Comparison of ENCODE assay signal across 26 mouse cellular contexts in the genomic region with DNA sequence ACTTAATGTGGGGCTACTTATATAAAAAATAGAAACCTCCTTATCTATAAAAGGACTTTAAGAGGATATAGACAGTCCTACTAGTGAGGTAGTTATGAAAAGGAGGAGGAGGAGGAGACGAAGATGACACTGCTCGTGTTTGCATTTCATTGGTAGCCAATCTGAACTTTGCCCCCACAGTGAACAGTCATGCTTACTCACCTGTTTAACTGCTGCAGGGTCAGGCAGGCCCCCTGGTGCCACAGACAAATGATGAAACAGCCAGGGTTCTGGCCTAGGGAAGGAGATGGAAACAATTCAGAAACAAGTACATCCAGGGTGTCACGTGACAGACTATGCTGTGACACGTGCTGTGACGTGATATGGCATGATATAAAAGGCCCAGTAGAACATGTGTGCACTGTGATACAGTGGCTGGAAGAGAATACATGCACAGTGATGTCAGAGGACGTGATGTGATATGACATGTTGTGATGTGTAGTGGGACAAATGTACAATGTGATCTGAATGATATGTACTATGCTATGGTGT. TPM values are rescaled to one million over a fixed set of nuclear protein-coding genes. Genes with fewer than 3 reads are reported as not detected.
DNase-seq lines count a peak whose midpoint lies in the region; ATAC-seq and TF ChIP-seq lines count a peak whose summit lies in the region.
"Had no signal": no experiment of that assay in that cellular context is flagged by ENCODE, and none has a peak within 500 bp of the region (broad histone marks: within the 10 kb centered on the region; RNA-seq: fewer than 3 reads in every experiment).

No protein-coding gene starts in this region.

- no peak for TF ChIP-seq RAD21 in CH12.LX (IDR thresholded peaks at IDR 0.05; ENCODE audit: low read depth, low read length)

- H3K9ac ChIP-seq in liver, postnatal 0 days (replicated peaks), result no peak overlapping the region
- no peak overlapping the region for H3K9ac ChIP-seq in liver, embryonic 11.5 days (ENCODE audit: low read depth, low read length)
- no peak overlapping the region for H3K9ac ChIP-seq in CH12.LX (ENCODE audit: insufficient read depth, low read depth)
- H3K9ac ChIP-seq in intestine, embryonic 16.5 days (ENCODE audit: low read depth, low read length), result no peak overlapping the region
- H3K9ac ChIP-seq: embryonic facial prominence, embryonic 13.5 days; forebrain, embryonic 12.5 days; heart, embryonic 15.5 days; hindbrain, embryonic 13.5 days had no signal

- TF ChIP-seq POLR2A in CH12.LX (IDR thresholded peaks at IDR 0.05; ENCODE audit: low read depth, low read length), result no peak

- peak; percentile 74 for ATAC-seq in liver, postnatal 0 days
- no peak for ATAC-seq in liver, embryonic 11.5 days (replicated peaks; ENCODE audit: low FRiP score)
- ATAC-seq in intestine, embryonic 16.5 days, result 0 out of 2 replicates have a peak, but pooled peaks have one; percentile 49
- ATAC-seq: forebrain, embryonic 16.5 days; hindbrain, postnatal 0 days had no signal

- no peak for TF ChIP-seq EP300 in liver, postnatal 0 days (IDR thresholded peaks at IDR 0.05; ENCODE audit: low read depth)
- no peak for TF ChIP-seq EP300 in CH12.LX (IDR thresholded peaks at IDR 0.05; ENCODE audit: low read length)

- peaks cover 3% of the 10 kb centered on the region; the same call in 1 of the 2 replicates for H3K9me3 ChIP-seq in liver, postnatal 0 days (ENCODE audit: low read length)
- H3K9me3 ChIP-seq in liver, embryonic 11.5 days (ENCODE audit: control insufficient read depth, low read length), result no peaks in the 10 kb centered on the region
- no peaks in the 10 kb centered on the region for H3K9me3 ChIP-seq in CH12.LX (replicated peaks; ENCODE audit: low read length)
- no peaks in the 10 kb centered on the region for H3K9me3 ChIP-seq in intestine, embryonic 16.5 days (ENCODE audit: control insufficient read depth, low read length)
- H3K9me3 ChIP-seq: embryonic facial prominence, embryonic 13.5 days; forebrain, embryonic 12.5 days; heart, embryonic 15.5 days; hindbrain, embryonic 13.5 days had no signal

- 45% methylated on average over 6 of the region's 6 CpGs for WGBS in liver, postnatal 0 days (ENCODE audit: insufficient replicate concordance)
- 60% methylated on average over 6 of the region's 6 CpGs for WGBS in liver, embryonic 11.5 days
- 60% methylated on average over 6 of the region's 6 CpGs for WGBS in intestine, embryonic 16.5 days

- no peak overlapping the region for H3K4me3 ChIP-seq in liver, postnatal 0 days (ENCODE audit: low read depth, low read length)
- H3K4me3 ChIP-seq in liver, embryonic 11.5 days (ENCODE audit: low read depth, low read length), result no peak overlapping the region
- no peak overlapping the region for H3K4me3 ChIP-seq in CH12.LX (replicated peaks in 1 of 3; ENCODE audit: low read depth in 2 of 3, low read length in 2 of 3, poor library complexity in 1 of 3)
- no peak overlapping the region for H3K4me3 ChIP-seq in intestine, embryonic 16.5 days (ENCODE audit: low read length)
- H3K4me3 ChIP-seq: embryonic facial prominence, embryonic 13.5 days; forebrain, embryonic 12.5 days; heart, embryonic 15.5 days; hindbrain, embryonic 13.5 days had no signal

- intact Hi-C loops in left cerebral cortex, postnatal 4 days (cut with DNase I), result no loop called here

- dilution Hi-C loops in CH12.LX (cut with MboI; ENCODE audit: extremely low pct_ligation_motif_present, extremely low pct_unique_long_range_greater_than_20kb, low sequenced_read_pairs), result no loop called here

- no peaks in the 10 kb centered on the region for H3K4me1 ChIP-seq in liver, postnatal 0 days (ENCODE audit: insufficient read depth)
- H3K4me1 ChIP-seq in liver, embryonic 11.5 days (replicated peaks; ENCODE audit: control insufficient read depth, insufficient read depth, low read length), result no peaks in the 10 kb centered on the region
- H3K4me1 ChIP-seq in CH12.LX (ENCODE audit: control insufficient read depth in 1 of 2, insufficient read depth in 2 of 2), result no peaks in the 10 kb centered on the region; a peak in 1 of 4 replicates
- no peaks in the 10 kb centered on the region for H3K4me1 ChIP-seq in intestine, embryonic 16.5 days (ENCODE audit: control insufficient read depth, insufficient read depth, low read length)
- H3K4me1 ChIP-seq: embryonic facial prominence, embryonic 13.5 days; heart, embryonic 15.5 days had no signal

- DNase-seq in liver, postnatal 0 days, result no peak
- no peak for DNase-seq in liver, embryonic 11.5 days (ENCODE audit: low spot score)
- no peak for DNase-seq in CH12.LX (ENCODE audit: extremely low read depth)
- no peak for DNase-seq in spleen, postnatal 36 days (ENCODE audit: low spot score in 2 of 2)
- no peak for DNase-seq in spleen, adult 12 weeks (ENCODE audit: low spot score)
- DNase-seq in left cerebral cortex, postnatal 4 days, result no peak
- DNase-seq: adrenal gland, postnatal 14 days; cerebellum, adult 11-12 months; cerebellum, adult 9-11 months; cerebellum, postnatal 36 days; gastrocnemius, postnatal 10 days; heart, adult 18-20 months; heart, postnatal 14 days had no signal

- no peaks in the 10 kb centered on the region for H3K27me3 ChIP-seq in liver, postnatal 0 days (ENCODE audit: insufficient read depth, low read length)
- H3K27me3 ChIP-seq in liver, embryonic 11.5 days (replicated peaks; ENCODE audit: control insufficient read depth, insufficient read depth, low read length), result no peaks in the 10 kb centered on the region
- H3K27me3 ChIP-seq in CH12.LX (replicated peaks), result peaks cover 88% of the 10 kb centered on the region
- H3K27me3 ChIP-seq in intestine, embryonic 16.5 days (replicated peaks; ENCODE audit: control insufficient read depth, insufficient read depth, low read length), result no peaks in the 10 kb centered on the region
- H3K27me3 ChIP-seq: embryonic facial prominence, embryonic 13.5 days; heart, embryonic 15.5 days had no signal

- in situ Hi-C loops in CH12.LX (cut with MboI; ENCODE audit: low pct_ligation_motif_present, low pct_unique_long_range_greater_than_20kb, low sequenced_read_pairs), result no loop called here

- H3K4me2 ChIP-seq in liver, postnatal 0 days (ENCODE audit: low read depth, low read length), result no peak overlapping the region
- H3K4me2 ChIP-seq in liver, embryonic 11.5 days, result no peak overlapping the region
- H3K4me2 ChIP-seq in CH12.LX (ENCODE audit: insufficient read depth, low read depth, poor library complexity, severe bottlenecking), result no peak overlapping the region
- no peak overlapping the region for H3K4me2 ChIP-seq in intestine, embryonic 16.5 days (ENCODE audit: low read depth, low read length)
- H3K4me2 ChIP-seq: embryonic facial prominence, embryonic 13.5 days; forebrain, embryonic 12.5 days; heart, embryonic 11.5 days; heart, embryonic 15.5 days; hindbrain, embryonic 13.5 days had no signal

- H3K79me2 ChIP-seq in CH12.LX (replicated peaks; ENCODE audit: control insufficient read depth, extremely low read depth, insufficient read depth, poor library complexity, severe bottlenecking), result no peaks in the 10 kb centered on the region

- H3K36me3 ChIP-seq in liver, postnatal 0 days (replicated peaks; ENCODE audit: insufficient read depth, low read length), result no peaks in the 10 kb centered on the region
- H3K36me3 ChIP-seq in liver, embryonic 11.5 days (ENCODE audit: control insufficient read depth, insufficient read depth, low read length), result no peaks in the 10 kb centered on the region
- H3K36me3 ChIP-seq in CH12.LX (replicated peaks in 1 of 2; ENCODE audit: control insufficient read depth in 1 of 2, insufficient read depth in 1 of 2, low read length in 1 of 2), result no peaks in the 10 kb centered on the region
- H3K36me3 ChIP-seq in intestine, embryonic 16.5 days (ENCODE audit: control insufficient read depth, insufficient read depth, low read length), result no peaks in the 10 kb centered on the region
- H3K36me3 ChIP-seq: embryonic facial prominence, embryonic 13.5 days; forebrain, embryonic 12.5 days; heart, embryonic 15.5 days; hindbrain, embryonic 13.5 days had no signal

- TF ChIP-seq CTCF in liver, postnatal 0 days (IDR thresholded peaks at IDR 0.05; ENCODE audit: low read depth), result no peak
- no peak for TF ChIP-seq CTCF in CH12.LX (conservative IDR thresholded peaks at IDR 0.05 in 1 of 2, IDR thresholded peaks at IDR 0.05 in 1 of 2; ENCODE audit: low read depth in 2 of 2, low read length in 2 of 2)

- H3K27ac ChIP-seq in liver, postnatal 0 days (ENCODE audit: low read depth), result no peak overlapping the region
- no peak overlapping the region for H3K27ac ChIP-seq in liver, embryonic 11.5 days (ENCODE audit: low read depth, low read length)
- no peak overlapping the region for H3K27ac ChIP-seq in CH12.LX (ENCODE audit: insufficient read depth, low read depth)
- H3K27ac ChIP-seq in intestine, embryonic 16.5 days (ENCODE audit: low read length), result no peak overlapping the region
- H3K27ac ChIP-seq: embryonic facial prominence, embryonic 13.5 days; forebrain, embryonic 12.5 days; heart, embryonic 15.5 days; hindbrain, embryonic 13.5 days; hindbrain, postnatal 0 days had no signal

RNA-seq across cellular contexts. Expression of a gene that starts 16.8 kb away (rescaled TPM):
- not detected in 2 replicates for polyA plus RNA-seq in liver, postnatal 0 days (2015; fragmentation: Nextera tagmentation; extraction: Ambion mirVana)
- not detected in 2 replicates for polyA plus RNA-seq in liver, embryonic 11.5 days (2014; fragmentation: Nextera tagmentation; extraction: Ambion mirVana)
- not detected in 2 replicates for total RNA-seq in CH12.LX (2012; rRNA removed)
- total RNA-seq in CH12.LX (2014; rRNA removed), result not detected in 2 replicates
- not detected in 2 replicates for polyA plus RNA-seq in CH12.LX (2012; ENCODE audit: insufficient read length, low read depth)
- 3.2 and 3.6 TPM in 2 replicates for polyA plus RNA-seq in intestine, embryonic 16.5 days (2015; fragmentation: Nextera tagmentation; extraction: Ambion mirVana)
- total RNA-seq in left cerebral cortex, postnatal 4 days (2021), result 1 to 10 TPM; 3.9 to 4.6 TPM
- total RNA-seq: hematopoietic stem cell, adult 5-6 weeks had no signal

RNA-seq across cellular contexts. Expression of a gene that starts 42.5 kb away (rescaled TPM):
- polyA plus RNA-seq in liver, postnatal 0 days (2015; fragmentation: Nextera tagmentation; extraction: Ambion mirVana), result 9.0 and 9.3 TPM in 2 replicates
- 3.8 and 5.5 TPM in 2 replicates for polyA plus RNA-seq in liver, embryonic 11.5 days (2014; fragmentation: Nextera tagmentation; extraction: Ambion mirVana)
- total RNA-seq in CH12.LX (2012; rRNA removed) (not detected in 2 replicates), CH12.LX (2014; rRNA removed) (not detected in 2 replicates)
- polyA plus RNA-seq in CH12.LX (2012; ENCODE audit: insufficient read length, low read depth), result not detected in 2 replicates
- 55.8 and 60.7 TPM in 2 replicates for polyA plus RNA-seq in intestine, embryonic 16.5 days (2015; fragmentation: Nextera tagmentation; extraction: Ambion mirVana)
- total RNA-seq in left cerebral cortex, postnatal 4 days (2021), result 10 to 100 TPM; 81.2 to 85.8 TPM

RNA-seq across cellular contexts. Expression of a gene that starts 46.9 kb away (rescaled TPM):
- polyA plus RNA-seq in liver, postnatal 0 days (2015; fragmentation: Nextera tagmentation; extraction: Ambion mirVana), result not detected in 2 replicates
- polyA plus RNA-seq in liver, embryonic 11.5 days (2014; fragmentation: Nextera tagmentation; extraction: Ambion mirVana), result 0.03 and 0.07 TPM in 2 replicates
- total RNA-seq in CH12.LX (2012; rRNA removed) (not detected in 2 replicates), CH12.LX (2014; rRNA removed) (not detected in 2 replicates)
- polyA plus RNA-seq in CH12.LX (2012; ENCODE audit: insufficient read length, low read depth), result not detected in 2 replicates
- polyA plus RNA-seq in intestine, embryonic 16.5 days (2015; fragmentation: Nextera tagmentation; extraction: Ambion mirVana), result not detected in 2 replicates
- total RNA-seq in left cerebral cortex, postnatal 4 days (2021), result not detected
- total RNA-seq: adrenal gland, adult 18-20 months; adrenal gland, postnatal 14 days; gastrocnemius, postnatal 4 days; heart, adult 18-20 months; hematopoietic stem cell, adult 5-6 weeks; hindbrain, postnatal 0 days had no signal
- polyA plus RNA-seq: forebrain, embryonic 16.5 days; heart, embryonic 15.5 days; hindbrain, embryonic 13.5 days; hindbrain, postnatal 0 days had no signal

RNA-seq across cellular contexts. Expression of a gene that starts 55.2 kb away (rescaled TPM):
- not detected in 2 replicates for polyA plus RNA-seq in liver, postnatal 0 days (2015; fragmentation: Nextera tagmentation; extraction: Ambion mirVana)
- polyA plus RNA-seq in liver, embryonic 11.5 days (2014; fragmentation: Nextera tagmentation; extraction: Ambion mirVana), result not detected in 2 replicates
- total RNA-seq in CH12.LX (2012; rRNA removed) (not detected in 2 replicates), CH12.LX (2014; rRNA removed) (not detected in 2 replicates)
- polyA plus RNA-seq in CH12.LX (2012; ENCODE audit: insufficient read length, low read depth), result not detected in 2 replicates
- polyA plus RNA-seq in intestine, embryonic 16.5 days (2015; fragmentation: Nextera tagmentation; extraction: Ambion mirVana), result not detected in 2 replicates
- total RNA-seq in left cerebral cortex, postnatal 4 days (2021), result not detected
- total RNA-seq: adrenal gland, postnatal 14 days; ES-E14; gastrocnemius, postnatal 10 days; gastrocnemius, postnatal 4 days; heart, postnatal 14 days; hematopoietic stem cell, adult 5-6 weeks; hindbrain, postnatal 0 days had no signal
- polyA plus RNA-seq: embryonic facial prominence, embryonic 13.5 days; forebrain, embryonic 12.5 days; forebrain, embryonic 16.5 days; frontal cortex, adult 2 months; heart, embryonic 11.5 days; heart, embryonic 15.5 days; hindbrain, embryonic 13.5 days; hindbrain, postnatal 0 days had no signal
